ENCODE assay signal across 1 mouse cellular context in the genomic region with DNA sequence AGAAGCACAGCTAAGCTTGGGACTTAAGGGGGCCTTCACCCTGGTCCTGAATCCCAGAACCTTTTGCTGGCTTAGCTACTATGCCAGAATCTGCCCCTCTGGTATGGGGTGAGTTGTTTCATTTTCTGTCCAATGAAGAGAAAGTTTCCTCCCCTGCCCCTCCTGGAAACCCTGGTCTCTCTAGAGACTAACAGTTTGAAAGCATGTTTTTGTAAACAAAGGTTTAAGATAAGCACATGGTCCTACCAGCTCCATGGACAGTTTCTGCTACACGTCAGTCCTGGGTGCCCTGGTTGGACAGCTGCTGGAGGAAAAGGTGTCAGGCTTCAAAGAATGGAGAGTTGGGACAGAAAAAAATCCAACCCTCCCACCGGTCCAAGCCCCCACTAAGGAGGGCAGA.
TF ChIP-seq lines count a peak whose summit lies in the region.

No protein-coding gene starts in this region.

TF ChIP-seq in CH12.LX, 34 proteins besides CTCF, POLR2A, EP300 and RAD21:
- TF ChIP-seq MAFK (IDR thresholded peaks at IDR 0.05; ENCODE audit: insufficient replicate concordance, low read length): no peak
- TF ChIP-seq CHD2 (IDR thresholded peaks at IDR 0.05; ENCODE audit: low read length): no peak
- no peak for TF ChIP-seq NRF1 (IDR thresholded peaks at IDR 0.05; ENCODE audit: low read depth, low read length)
- TF ChIP-seq ZMIZ1 (IDR thresholded peaks at IDR 0.05; ENCODE audit: low read depth, low read length): no peak
- TF ChIP-seq ETS1 (conservative IDR thresholded peaks at IDR 0.05; ENCODE audit: low read depth, low read length): no peak
- no peak for TF ChIP-seq HCFC1 (IDR thresholded peaks at IDR 0.05; ENCODE audit: low read depth, low read length)
